Mouse (Mus musculus) CH12.LX (cell line): ENCODE measurements around the gene Zc3hav1.

Source experiments
- BHLHE40 ChIP-seq: IDR thresholded peaks from 2 replicates; pipeline ENCODE4 v1.6.1; 2011; ENCODE audit warnings: mild to moderate bottlenecking, low read depth, low read length, improper control_type of control experiment
- CHD1 ChIP-seq: IDR thresholded peaks from 2 replicates; pipeline ENCODE4 v1.6.1; 2012; ENCODE audit warnings: low read depth, low read length, improper control_type of control experiment, inconsistent platforms
- CTCF ChIP-seq, 2 experiments: IDR thresholded peaks in 1 of 2; conservative IDR thresholded peaks in 1 of 2; 2 replicates each; pipeline ENCODE4 v1.5.1; 2011 to 2012; ENCODE audit warnings: low read depth in 2 of 2, low read length in 2 of 2, improper control_type of control experiment in 1 of 2, inconsistent platforms in 1 of 2, mild to moderate bottlenecking in 1 of 2, moderate library complexity in 1 of 2
- ETS1 ChIP-seq: conservative IDR thresholded peaks from 2 replicates; pipeline ENCODE4 v1.6.1; 2012; ENCODE audit warnings: low read depth, mild to moderate bottlenecking, inconsistent platforms, low read length, improper control_type of control experiment, moderate library complexity
- MXI1 ChIP-seq: IDR thresholded peaks from 2 replicates; pipeline ENCODE4 v1.6.1; 2011; ENCODE audit warnings: mild to moderate bottlenecking, low read depth, low read length, improper control_type of control experiment
- POLR2A ChIP-seq: IDR thresholded peaks from 2 replicates; pipeline ENCODE4 v1.6.1; 2011; ENCODE audit warnings: low read depth, mild to moderate bottlenecking, improper control_type of control experiment, low read length
- SMC3 ChIP-seq: IDR thresholded peaks from 2 replicates; pipeline ENCODE4 v1.6.1; 2011; ENCODE audit warnings: low read depth, low read length, improper control_type of control experiment
- ZMIZ1 ChIP-seq: IDR thresholded peaks from 2 replicates; pipeline ENCODE4 v1.6.1; 2012; ENCODE audit warnings: low read depth, mild to moderate bottlenecking, inconsistent platforms, low read length, improper control_type of control experiment

- TF ChIP-seq BHLHE40 (no peak), CHD1 (no peak), POLR2A (no peak), SMC3 (no peak), CTCF (conservative IDR thresholded peaks at IDR 0.05 in 1 of 2, IDR thresholded peaks at IDR 0.05 in 1 of 2; ENCODE audit: low read depth in 2 of 2, low read length in 2 of 2) (no peak), MXI1 (no peak), ETS1 (no peak), ZMIZ1 (no peak)
Measured at GRCm38 (mm10) chr6:38361937-38362336, 7.5 kb upstream of the Zc3hav1 start.
